Mouse (Mus musculus) midbrain, postnatal 0 days (tissue): ENCODE measurements at regions not wholly inside any gene's neighbourhood (a gene's known extent, or its start where the extent isn't known, plus 50 kb on each side); places are given as distances from the start of the nearest gene placed in this dataset.
"Not testable (repeated sequence)": the region's sequence is repeated elsewhere in the genome, so short reads cannot be mapped to it uniquely, and the experiment has no call there.

Source experiments
- ATAC-seq: fragments of 200-750 bp; cut with Nextera tagmentation; 2 replicates; pipeline ENCODE4 v1.8.0; 2017; ENCODE audit warnings: moderate number of reproducible peaks, mild to moderate bottlenecking, moderate TSS enrichment, moderate library complexity; ENCODE audit not compliant: low FRiP score
- DNase-seq: peaks from one replicate; pipeline ENCODE4 v3.0.0-alpha.2; 2015; ENCODE audit warnings: low spot score
- H3K27ac ChIP-seq: fragments of 300-500 bp; sonication (generic); 2 replicates; pipeline ENCODE4 v1.5.1; 2014; ENCODE audit warnings: low read depth, mild to moderate bottlenecking, low read length, mixed read lengths
- H3K27me3 ChIP-seq: fragments of 300-500 bp; sonication (generic); 2 replicates; pipeline ENCODE4 v1.6.1; 2014; ENCODE audit warnings: low read length, control low read depth, mixed read lengths; ENCODE audit not compliant: insufficient read depth
- H3K36me3 ChIP-seq: fragments of 300-500 bp; sonication (generic); 2 replicates; pipeline ENCODE4 v1.6.1; 2014; ENCODE audit warnings: low read length, control low read depth, mixed read lengths; ENCODE audit not compliant: insufficient read depth
- H3K4me1 ChIP-seq: fragments of 300-500 bp; sonication (generic); 2 replicates; pipeline ENCODE4 v1.6.1; 2014; ENCODE audit warnings: mild to moderate bottlenecking, control low read depth, antibody characterized with exemption, low read length, mixed read lengths; ENCODE audit not compliant: insufficient read depth
- H3K4me2 ChIP-seq: fragments of 300-500 bp; sonication (generic); 2 replicates; pipeline ENCODE4 v1.6.1; 2014; ENCODE audit warnings: low read depth, mild to moderate bottlenecking, low read length, mixed read lengths; ENCODE audit not compliant: poor library complexity, severe bottlenecking
- H3K4me3 ChIP-seq: fragments of 300-500 bp; sonication (generic); 2 replicates; pipeline ENCODE4 v1.5.1; 2014; ENCODE audit warnings: low read depth, mild to moderate bottlenecking, low read length, moderate library complexity
- H3K9ac ChIP-seq: fragments of 300-500 bp; sonication (generic); replicated peaks from 2 replicates; pipeline ENCODE4 v1.6.1; 2014; ENCODE audit warnings: mild to moderate bottlenecking, low read length, moderate library complexity, mixed read lengths; ENCODE audit not compliant: poor library complexity, severe bottlenecking
- H3K9me3 ChIP-seq: fragments of 300-500 bp; sonication (generic); 2 replicates; pipeline ENCODE4 v1.6.1; 2016; ENCODE audit warnings: low read length, control low read depth
- CTCF ChIP-seq: IDR thresholded peaks from 2 replicates; pipeline ENCODE4 v1.5.1; 2016; ENCODE audit warnings: antibody characterized with exemption, mild to moderate bottlenecking
- WGBS: fragments of 180-500 bp; shearing (Covaris S2); extraction: QIAGEN DNeasy Blood & Tissue Kit; methylation state at CpG from one replicate; pipeline ENCODE4 v1.1.7; 2014; 5-methylcytosine and 5-hydroxymethylcytosine counted together

- Histone ChIP-seq H3K4me1 (no peaks in the 10 kb centered on the region), H3K36me3 (no peaks in the 10 kb centered on the region), H3K27ac (no peak overlapping the region), H3K9me3 (no peaks in the 10 kb centered on the region), H3K9ac (no peak overlapping the region), H3K27me3 (no peaks in the 10 kb centered on the region), H3K4me3 (no peak overlapping the region), H3K4me2 (no peak overlapping the region)
- DNase-seq (no peak), ATAC-seq (no peak)
- TF ChIP-seq CTCF = no peak
- WGBS = 82% methylated on average over 7 of the region's 7 CpGs
Observed at GRCm38 (mm10) chr4:105844675-105845466, 55.2 kb downstream of the Gm12728 start.

DNA sequence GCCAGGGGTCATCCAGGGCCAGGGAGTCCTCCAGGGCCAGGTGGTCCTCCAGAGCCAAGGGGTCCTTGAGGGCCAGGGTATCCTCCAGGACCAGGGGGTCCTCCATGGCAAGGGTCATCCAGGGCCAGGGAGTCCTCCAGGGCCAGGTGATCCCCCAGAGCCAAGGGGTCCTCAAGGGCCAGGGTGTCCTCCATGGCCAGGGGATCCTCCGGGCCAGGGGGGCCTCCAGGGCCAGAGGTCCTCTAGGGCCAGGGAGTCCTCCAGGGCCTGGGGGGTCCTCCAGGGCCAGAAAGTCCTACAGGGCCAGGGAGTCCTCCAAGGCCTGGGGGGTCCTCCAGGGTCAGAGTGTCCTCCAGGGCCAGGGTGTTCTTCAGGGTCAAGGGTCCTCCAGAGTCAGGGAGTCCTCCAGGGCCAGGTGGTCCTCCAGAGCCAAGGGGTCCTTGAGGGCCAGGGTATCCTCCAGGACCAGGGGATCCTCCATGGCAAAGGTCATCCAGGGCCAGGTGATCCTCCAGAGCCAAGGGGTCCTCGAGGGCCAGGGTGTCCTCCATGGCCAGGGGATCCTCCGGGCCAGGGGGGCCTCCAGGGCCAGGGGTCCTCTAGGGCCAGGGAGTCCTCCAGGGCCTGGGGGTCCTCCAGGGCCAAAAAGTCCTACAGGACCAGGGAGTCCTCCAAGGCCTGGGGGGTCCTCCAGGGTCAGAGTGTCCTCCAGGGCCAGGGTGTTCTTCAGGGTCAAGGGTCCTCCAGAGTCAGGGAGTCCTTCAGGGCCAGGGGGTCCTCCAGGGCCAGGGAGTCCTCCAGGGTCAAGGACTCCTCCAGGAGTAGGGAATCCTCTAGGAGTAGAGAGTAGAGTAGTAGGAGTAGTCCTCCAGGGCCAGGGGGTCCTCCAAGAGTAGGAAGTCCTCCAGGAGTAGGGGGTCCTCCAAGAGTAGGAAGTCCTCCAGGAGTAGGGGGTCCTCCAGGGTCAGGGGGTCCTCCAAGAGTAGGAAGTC is 56.6 kb downstream of the Gm12728 start:
- H3K27ac ChIP-seq, H3K27me3 ChIP-seq, H3K4me1 ChIP-seq, H3K36me3 ChIP-seq, H3K4me3 ChIP-seq, H3K9me3 ChIP-seq, H3K9ac ChIP-seq, H3K4me2 ChIP-seq, DNase-seq: not testable (repeated sequence)
- 92% methylated on average over 3 of the region's 3 CpGs for WGBS
- peak; percentile 13; the same call in 1 of the 2 replicates for ATAC-seq

GRCm38 (mm10) chr4:105853086-105853485 is 63.4 kb downstream of the Gm12728 start:
- H3K4me1 ChIP-seq = no peaks in the 10 kb centered on the region
- TF ChIP-seq CTCF = no peak
- no peaks in the 10 kb centered on the region for H3K36me3 ChIP-seq
- H3K4me3 ChIP-seq = no peak overlapping the region
- WGBS = 95% methylated on average over 6 of the region's 6 CpGs
- no peak for DNase-seq
- no peak for ATAC-seq
- H3K9ac ChIP-seq = no peak overlapping the region
- no peak overlapping the region for H3K27ac ChIP-seq
- H3K27me3 ChIP-seq = no peaks in the 10 kb centered on the region
- no peaks in the 10 kb centered on the region for H3K9me3 ChIP-seq
- H3K4me2 ChIP-seq = no peak overlapping the region

DNA sequence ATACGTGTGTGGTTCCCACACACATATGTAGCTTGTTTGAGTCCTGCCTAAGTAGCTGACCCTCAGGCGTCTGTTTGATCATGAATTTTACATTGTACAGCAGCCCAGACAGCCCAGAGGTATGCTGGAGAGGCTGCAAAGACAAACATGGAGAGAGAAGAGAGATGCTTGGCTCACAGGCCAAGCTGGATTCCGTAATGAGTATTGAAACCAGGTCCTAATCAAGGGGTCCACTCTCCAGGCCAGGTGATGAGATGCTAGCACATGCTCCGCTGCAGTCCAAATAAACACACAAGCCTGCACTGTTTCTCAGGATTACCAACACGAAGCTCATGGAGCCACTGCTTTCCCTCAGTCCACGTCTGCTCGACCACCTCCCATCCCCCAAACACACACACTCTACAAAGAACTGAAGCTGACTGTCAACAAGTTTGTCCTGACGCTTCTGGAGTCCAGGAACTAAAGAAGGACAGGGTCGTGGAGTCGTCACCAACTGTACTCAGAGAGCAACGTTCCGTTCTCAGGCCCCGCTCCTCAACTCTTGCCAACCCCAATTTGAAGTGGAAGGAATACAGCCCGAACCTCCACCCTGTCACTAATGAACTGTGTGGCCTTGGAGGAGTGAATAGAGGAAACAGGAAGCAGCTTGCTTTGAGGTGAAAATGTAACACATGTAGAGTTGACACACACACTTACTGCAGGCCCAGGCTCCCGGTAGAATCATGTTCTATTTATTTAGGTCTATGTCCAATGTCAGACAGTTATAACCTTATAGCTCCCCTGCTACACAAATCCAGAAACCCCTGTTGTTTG is 69.6 kb downstream of the Gm12728 start:
- Histone ChIP-seq H3K27ac (no peak overlapping the region), H3K9me3 (no peaks in the 10 kb centered on the region), H3K4me1 (no peaks in the 10 kb centered on the region), H3K4me3 (no peak overlapping the region), H3K27me3 (no peaks in the 10 kb centered on the region), H3K4me2 (no peak overlapping the region), H3K36me3 (no peaks in the 10 kb centered on the region), H3K9ac (no peak overlapping the region)
- ATAC-seq (no peak), DNase-seq (no peak)
- 85% methylated on average over 15 of the region's 15 CpGs for WGBS
- TF ChIP-seq CTCF = no peak

DNA sequence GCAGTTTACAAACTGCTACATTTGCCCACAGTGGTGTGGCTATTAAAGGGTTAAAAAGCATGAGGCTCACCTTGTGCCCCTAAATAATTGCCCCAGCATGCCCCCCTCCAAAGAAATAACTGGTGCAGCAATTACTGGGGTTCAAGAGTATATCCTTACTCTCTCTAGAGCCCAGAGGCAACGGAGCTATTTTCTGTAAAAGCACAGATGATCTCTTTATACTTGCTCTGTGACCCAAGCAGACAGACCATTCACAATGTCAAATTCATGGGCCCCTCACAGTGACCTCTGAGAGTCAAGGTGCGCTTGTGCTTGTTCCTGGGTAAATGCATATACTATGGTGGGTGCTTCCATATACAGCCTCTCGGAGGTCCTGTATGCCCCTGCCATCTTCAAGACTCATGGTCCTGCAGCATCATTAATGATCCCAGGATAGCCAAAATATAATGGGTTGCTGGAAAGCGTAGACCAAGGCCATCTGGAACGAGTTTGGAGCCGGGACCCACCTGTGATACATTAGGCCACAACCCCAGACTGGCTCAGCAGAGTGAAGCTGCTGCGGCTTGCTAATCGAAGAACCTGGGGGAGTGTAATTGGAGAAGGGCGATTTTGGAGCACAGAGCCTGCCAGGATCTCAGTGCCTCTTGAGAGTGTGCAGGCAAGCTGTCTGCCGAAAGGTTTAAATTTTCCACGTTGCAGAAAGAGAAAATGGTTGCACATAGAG is 71.4 kb downstream of the Gm12728 start:
- DNase-seq = no peak
- ATAC-seq = no peak
- H3K9ac ChIP-seq = no peak overlapping the region
- no peaks in the 10 kb centered on the region for H3K9me3 ChIP-seq
- 79% methylated on average over 11 of the region's 11 CpGs for WGBS
- H3K27me3 ChIP-seq = no peaks in the 10 kb centered on the region
- no peak overlapping the region for H3K4me3 ChIP-seq
- no peaks in the 10 kb centered on the region for H3K36me3 ChIP-seq
- no peak for TF ChIP-seq CTCF
- H3K27ac ChIP-seq = no peak overlapping the region
- no peaks in the 10 kb centered on the region for H3K4me1 ChIP-seq
- H3K4me2 ChIP-seq = no peak overlapping the region
